Mouse (Mus musculus): ENCODE results near the gene Mvb12a.

The Mvb12a gene

DNA sequence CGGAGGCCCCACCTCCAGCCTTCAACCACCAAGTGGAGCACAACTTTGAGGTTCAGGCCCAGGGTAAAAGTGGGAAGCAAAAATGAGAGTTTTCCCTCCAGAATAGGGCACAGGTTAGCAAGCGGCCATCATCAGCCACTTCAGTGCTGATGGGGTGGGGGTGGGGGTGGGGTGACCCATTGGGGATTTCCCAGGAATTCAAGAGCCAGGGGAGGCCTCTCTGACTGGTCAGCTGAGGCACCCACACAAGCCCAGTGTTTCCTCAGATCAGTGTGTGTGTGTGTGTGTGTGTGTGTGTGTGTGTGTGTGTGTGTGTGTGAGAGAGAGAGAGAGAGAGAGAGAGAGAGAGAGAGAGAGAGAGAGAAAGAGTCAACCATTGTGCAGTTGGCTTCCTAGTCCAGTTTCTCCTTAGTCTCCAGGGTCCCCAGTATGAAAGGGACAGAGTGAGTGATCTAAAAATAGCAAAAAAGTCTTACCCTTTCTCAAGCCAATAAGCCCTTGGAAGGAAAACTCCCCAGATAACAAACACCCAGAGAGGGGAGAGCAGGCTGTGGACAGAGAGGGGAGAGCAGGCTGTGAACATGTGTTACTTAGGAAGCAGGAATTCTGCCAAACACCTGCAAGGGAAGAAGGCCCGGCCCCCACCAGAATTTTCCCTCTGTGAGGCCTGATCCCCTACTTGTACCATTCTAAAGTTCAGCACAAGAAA is 15.4 kb upstream of the Mvb12a start:
- no peak for DNase-seq

DNA sequence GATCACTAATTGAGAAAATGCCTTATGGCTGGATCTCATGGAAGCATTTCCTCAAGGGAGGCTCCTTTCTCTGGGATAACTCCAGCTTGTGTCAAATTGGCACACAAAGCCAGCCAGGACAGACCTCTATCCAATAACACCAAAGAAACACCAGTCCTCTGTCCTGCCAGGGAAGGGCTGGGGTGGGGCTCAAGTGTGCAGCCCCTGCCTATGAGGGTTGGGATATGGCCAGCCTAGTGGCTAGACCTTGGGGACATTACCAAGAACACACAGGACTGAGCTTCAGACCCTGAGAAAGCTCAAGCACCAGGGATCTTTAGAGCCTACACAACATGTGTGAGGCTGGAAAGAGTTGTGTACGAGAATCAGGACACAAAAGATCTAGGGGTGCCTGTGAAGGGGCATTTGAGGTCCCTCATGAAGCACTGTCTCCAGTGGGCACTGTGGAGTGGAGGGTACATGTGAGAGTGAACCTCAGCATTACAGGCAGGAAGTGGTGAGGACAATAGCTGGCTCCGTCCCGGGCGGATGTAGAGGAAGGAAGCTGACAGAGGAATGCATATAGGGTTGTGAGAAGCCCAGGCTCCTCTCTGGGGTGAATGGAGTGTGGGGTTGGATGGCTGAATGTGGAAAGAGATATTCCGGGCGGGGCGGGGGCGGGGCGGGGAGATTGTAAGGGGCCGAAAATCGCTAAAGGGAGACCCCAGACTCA is 14.2 kb upstream of the Mvb12a start:
- DNase-seq = no peak

GRCm38 (mm10) chr8:71530735-71531467 is 11.8 kb upstream of the Mvb12a start:
- DNase-seq = peak; percentile 65 to 80

GRCm38 (mm10) chr8:71534263-71534810 is 8.4 kb upstream of the Mvb12a start:
- no peak for DNase-seq

GRCm38 (mm10) chr8:71535663-71536062 is 7.1 kb upstream of the Mvb12a start:
- no peak for DNase-seq

GRCm38 (mm10) chr8:71537028-71537867 is 5.5 kb upstream of the Mvb12a start, which contains the start of gene Bst2:
Gene Bst2, minus strand, starts transcription at chr8:71537456.
- peak in 1 of 2 experiments; percentile 26 for DNase-seq

- no peak for DNase-seq
Measured at GRCm38 (mm10) chr8:71543755-71544154, 1.0 kb downstream of the Mvb12a start.

- DNase-seq = no peak
Measured at GRCm38 (mm10) chr8:71545053-71545452, 2.3 kb downstream of the Mvb12a start.

GRCm38 (mm10) chr8:71547590-71547989 is 4.9 kb downstream of the Mvb12a start:
- DNase-seq = no peak

DNA sequence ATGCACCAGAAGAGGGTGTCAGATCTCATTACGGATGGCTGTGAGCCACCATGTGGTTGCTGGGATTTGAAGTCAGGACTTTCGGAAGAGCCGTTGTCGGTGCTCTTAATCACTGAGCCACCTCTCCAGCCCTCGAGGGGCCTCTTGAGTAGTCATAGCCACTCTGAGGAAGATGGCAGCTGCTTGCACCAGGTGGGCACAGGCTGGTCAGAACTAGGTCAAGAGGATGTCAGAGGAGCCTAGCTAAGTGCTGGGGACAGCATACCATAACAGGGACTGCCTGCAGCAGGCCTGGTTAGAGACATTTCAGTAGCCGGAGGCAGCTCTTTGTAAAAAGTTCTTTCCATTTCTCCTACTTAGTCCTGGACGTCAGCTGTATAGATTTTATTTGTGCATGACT is 8.0 kb downstream of the Mvb12a start:
- DNase-seq = no peak

DNA sequence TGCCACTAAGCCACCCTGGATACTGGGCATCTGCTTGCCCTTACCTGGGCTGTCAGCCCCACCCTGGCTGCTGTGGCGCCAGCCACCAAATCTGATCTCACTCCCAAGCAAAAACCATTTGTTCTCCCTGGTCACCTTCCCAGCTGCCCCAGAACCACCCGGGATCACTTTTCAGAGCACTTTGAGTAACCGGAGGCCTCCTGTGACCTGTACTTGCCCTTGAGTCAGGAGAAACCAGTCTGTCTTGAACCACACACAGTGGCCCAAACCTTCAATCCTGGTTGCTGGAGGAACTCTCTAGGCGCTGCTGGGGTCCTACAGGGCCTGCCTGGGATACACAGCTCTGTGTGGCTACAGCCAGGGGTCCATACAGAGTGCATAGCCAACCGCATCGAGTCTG is 10.0 kb downstream of the Mvb12a start:
- no peak for DNase-seq

DNA sequence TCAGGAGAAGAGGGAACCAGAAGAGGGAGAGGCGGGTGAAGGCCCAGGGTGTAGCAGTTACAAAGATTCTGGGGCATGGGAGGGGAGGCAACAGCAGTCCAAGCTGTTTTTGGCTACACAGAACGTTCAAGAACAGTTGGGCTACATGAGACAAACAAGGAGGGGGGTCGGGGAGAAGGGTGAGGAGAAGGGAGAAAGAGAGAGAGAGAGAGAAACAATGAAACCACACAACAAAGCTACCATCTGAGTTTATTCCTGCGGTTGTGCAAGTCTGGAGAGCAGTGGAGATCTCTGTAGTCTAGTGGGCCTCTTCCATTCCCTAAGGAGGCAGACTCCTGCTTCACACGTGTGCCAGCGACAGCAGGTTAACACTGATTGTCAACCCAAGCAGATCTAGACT is 11.3 kb downstream of the Mvb12a start:
- no peak for DNase-seq

- no peak for DNase-seq
Measured at GRCm38 (mm10) chr8:71554644-71555043, 11.9 kb downstream of the Mvb12a start.

GRCm38 (mm10) chr8:71558071-71558957 is 15.6 kb downstream of the Mvb12a start, which contains the start of gene Tmem221:
Gene Tmem221, minus strand, starts transcription at chr8:71558871.
- no peak for DNase-seq

DNA sequence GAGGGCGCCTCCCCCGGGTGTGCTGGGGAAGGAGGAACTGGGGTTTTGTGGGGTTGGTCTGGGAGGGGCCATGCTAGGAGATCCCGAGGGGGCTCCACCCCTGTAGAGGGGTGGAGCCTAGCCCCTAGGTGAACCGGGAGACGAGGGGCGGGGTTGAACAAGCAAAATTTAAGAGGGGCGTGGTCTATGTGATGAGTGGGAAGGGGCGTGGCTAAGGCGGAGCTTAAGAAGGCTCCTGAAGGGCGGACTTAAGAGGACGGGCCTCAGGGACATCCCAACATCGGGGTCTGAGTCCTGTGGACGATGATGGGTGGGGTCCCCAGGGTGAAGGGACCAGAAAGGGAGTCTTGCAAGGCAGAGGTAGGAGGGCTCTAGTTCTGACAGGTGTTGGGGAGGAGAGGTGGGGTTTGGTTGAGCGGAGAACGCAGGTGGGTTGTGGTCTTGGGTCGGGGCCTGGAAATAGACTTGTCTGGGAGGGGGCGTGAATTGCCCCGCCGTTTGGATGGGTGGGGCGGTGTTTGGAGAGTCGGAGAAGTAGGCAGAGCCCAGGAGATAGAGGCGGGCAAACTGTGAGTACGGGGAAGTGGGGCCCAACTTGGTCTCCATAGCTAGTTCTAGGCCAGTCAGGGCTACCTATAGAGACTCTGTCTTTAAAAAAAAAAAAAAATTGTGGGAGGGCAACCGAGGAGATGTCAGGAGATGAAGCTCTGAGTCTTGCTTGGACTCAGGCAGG is 16.4 kb downstream of the Mvb12a start:
- DNase-seq = peak in 1 of 2 experiments; percentile 41

DNA sequence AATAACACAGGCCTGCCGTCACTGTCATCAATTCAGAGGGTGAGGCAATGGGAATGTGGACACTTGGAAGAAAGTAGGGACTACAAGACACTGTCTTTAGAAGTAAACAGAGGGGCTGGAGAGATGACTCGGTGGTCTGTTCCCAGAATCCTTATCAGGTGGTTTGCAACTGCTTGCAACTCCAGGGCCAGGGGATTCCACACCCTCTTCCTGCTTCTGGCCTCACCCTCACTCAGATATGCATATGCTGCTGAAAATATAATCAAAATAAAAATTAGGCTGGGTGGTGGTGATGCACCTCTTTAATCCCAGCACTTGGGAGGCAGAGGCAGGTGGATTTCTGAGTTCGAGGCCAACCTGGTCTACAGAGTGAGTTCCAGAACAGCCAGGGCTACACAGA is 17.3 kb downstream of the Mvb12a start:
- no peak for DNase-seq

GRCm38 (mm10) chr8:71560765-71561164 is 18.0 kb downstream of the Mvb12a start:
- DNase-seq = no peak

GRCm38 (mm10) chr8:71561401-71561800 is 18.7 kb downstream of the Mvb12a start:
- peak; percentile 75 to 78 for DNase-seq

DNA sequence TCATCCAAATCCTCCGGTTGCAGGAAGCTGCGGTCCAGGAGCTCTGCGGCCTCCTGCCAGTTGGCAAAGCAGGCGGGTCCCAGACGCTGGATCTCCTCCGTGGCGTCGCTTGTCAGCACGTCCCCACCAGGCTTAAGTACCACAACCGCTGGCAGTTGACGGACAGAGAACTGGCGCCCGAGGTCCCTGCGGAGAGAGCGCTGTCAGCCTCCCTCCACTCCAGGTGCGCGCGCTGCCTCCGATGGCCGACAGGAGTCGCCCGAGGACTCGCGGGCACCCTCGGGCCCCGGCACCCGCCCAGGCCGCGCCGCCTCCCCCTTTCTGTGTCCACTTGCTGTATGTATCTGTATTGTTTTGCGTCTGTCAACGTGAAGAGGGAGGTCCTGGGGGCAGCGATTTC is 20.0 kb downstream of the Mvb12a start:
- peak; percentile 85 to 91 for DNase-seq

DNA sequence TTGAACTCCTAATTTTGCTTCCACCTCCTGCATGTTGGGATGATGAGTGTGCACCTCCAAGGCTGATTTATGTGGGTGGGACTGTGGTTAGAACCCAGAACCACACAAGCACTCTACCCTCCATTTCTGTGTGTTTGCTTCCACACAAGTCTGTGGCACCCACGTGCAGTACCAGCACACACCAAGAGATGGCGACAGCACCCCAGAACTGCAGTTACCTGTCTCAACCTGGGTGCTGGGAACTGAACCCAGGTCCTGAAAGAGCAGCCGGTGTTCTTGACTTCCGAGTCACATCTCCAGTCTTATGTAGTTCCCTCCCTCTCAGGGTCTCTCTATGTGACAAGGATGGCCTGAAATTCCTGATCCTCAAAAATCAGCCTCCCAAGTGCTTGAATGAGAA is 21.3 kb downstream of the Mvb12a start:
- peak in 1 of 2 experiments; percentile 39 for DNase-seq

Data from cerebellum, postnatal 25 days (tissue).